Mouse (Mus musculus) midbrain, postnatal 0 days (tissue): ENCODE measurements around the gene Rnf130. TPM values are rescaled to one million over a fixed set of nuclear protein-coding genes. Genes with fewer than 3 reads are reported as not detected.

Experiments used
- ATAC-seq: fragments of 200-750 bp; cut with Nextera tagmentation; 2 replicates; pipeline ENCODE4 v1.8.0; 2017; ENCODE audit warnings: moderate number of reproducible peaks, mild to moderate bottlenecking, moderate TSS enrichment, moderate library complexity; ENCODE audit not compliant: low FRiP score
- DNase-seq: peaks from one replicate; pipeline ENCODE4 v3.0.0-alpha.2; 2015; ENCODE audit warnings: low spot score
- H3K27ac ChIP-seq: fragments of 300-500 bp; sonication (generic); 2 replicates; pipeline ENCODE4 v1.5.1; 2014; ENCODE audit warnings: low read depth, mild to moderate bottlenecking, low read length, mixed read lengths
- H3K27me3 ChIP-seq: fragments of 300-500 bp; sonication (generic); 2 replicates; pipeline ENCODE4 v1.6.1; 2014; ENCODE audit warnings: low read length, control low read depth, mixed read lengths; ENCODE audit not compliant: insufficient read depth
- H3K36me3 ChIP-seq: fragments of 300-500 bp; sonication (generic); 2 replicates; pipeline ENCODE4 v1.6.1; 2014; ENCODE audit warnings: low read length, control low read depth, mixed read lengths; ENCODE audit not compliant: insufficient read depth
- H3K4me1 ChIP-seq: fragments of 300-500 bp; sonication (generic); 2 replicates; pipeline ENCODE4 v1.6.1; 2014; ENCODE audit warnings: mild to moderate bottlenecking, control low read depth, antibody characterized with exemption, low read length, mixed read lengths; ENCODE audit not compliant: insufficient read depth
- H3K4me2 ChIP-seq: fragments of 300-500 bp; sonication (generic); 2 replicates; pipeline ENCODE4 v1.6.1; 2014; ENCODE audit warnings: low read depth, mild to moderate bottlenecking, low read length, mixed read lengths; ENCODE audit not compliant: poor library complexity, severe bottlenecking
- H3K4me3 ChIP-seq: fragments of 300-500 bp; sonication (generic); 2 replicates; pipeline ENCODE4 v1.5.1; 2014; ENCODE audit warnings: low read depth, mild to moderate bottlenecking, low read length, moderate library complexity
- H3K9ac ChIP-seq: fragments of 300-500 bp; sonication (generic); replicated peaks from 2 replicates; pipeline ENCODE4 v1.6.1; 2014; ENCODE audit warnings: mild to moderate bottlenecking, low read length, moderate library complexity, mixed read lengths; ENCODE audit not compliant: poor library complexity, severe bottlenecking
- H3K9me3 ChIP-seq: fragments of 300-500 bp; sonication (generic); 2 replicates; pipeline ENCODE4 v1.6.1; 2016; ENCODE audit warnings: low read length, control low read depth
- CTCF ChIP-seq: IDR thresholded peaks from 2 replicates; pipeline ENCODE4 v1.5.1; 2016; ENCODE audit warnings: antibody characterized with exemption, mild to moderate bottlenecking
- WGBS: fragments of 180-500 bp; shearing (Covaris S2); extraction: QIAGEN DNeasy Blood & Tissue Kit; methylation state at CpG from one replicate; pipeline ENCODE4 v1.1.7; 2014; 5-methylcytosine and 5-hydroxymethylcytosine counted together
- polyA plus RNA-seq: library from polyadenylated mRNA; unstranded; fragments of >200 nt; fragmentation: Nextera tagmentation; extraction: Ambion mirVana; gene quantifications from 2 replicates; pipeline ENCODE4 v1.2.1, GENCODE M21; 2015
- total RNA-seq: library from RNA; depleted of rRNA; stranded (reverse); fragments of >200 nt; gene quantifications from 2 replicates; pipeline ENCODE4 v1.2.3, GENCODE M21; 2014; rRNA removed

Gene Rnf130
- total RNA-seq (90.4 and 127 TPM in 2 replicates), polyA plus RNA-seq (54.3 and 59.4 TPM in 2 replicates)

DNA sequence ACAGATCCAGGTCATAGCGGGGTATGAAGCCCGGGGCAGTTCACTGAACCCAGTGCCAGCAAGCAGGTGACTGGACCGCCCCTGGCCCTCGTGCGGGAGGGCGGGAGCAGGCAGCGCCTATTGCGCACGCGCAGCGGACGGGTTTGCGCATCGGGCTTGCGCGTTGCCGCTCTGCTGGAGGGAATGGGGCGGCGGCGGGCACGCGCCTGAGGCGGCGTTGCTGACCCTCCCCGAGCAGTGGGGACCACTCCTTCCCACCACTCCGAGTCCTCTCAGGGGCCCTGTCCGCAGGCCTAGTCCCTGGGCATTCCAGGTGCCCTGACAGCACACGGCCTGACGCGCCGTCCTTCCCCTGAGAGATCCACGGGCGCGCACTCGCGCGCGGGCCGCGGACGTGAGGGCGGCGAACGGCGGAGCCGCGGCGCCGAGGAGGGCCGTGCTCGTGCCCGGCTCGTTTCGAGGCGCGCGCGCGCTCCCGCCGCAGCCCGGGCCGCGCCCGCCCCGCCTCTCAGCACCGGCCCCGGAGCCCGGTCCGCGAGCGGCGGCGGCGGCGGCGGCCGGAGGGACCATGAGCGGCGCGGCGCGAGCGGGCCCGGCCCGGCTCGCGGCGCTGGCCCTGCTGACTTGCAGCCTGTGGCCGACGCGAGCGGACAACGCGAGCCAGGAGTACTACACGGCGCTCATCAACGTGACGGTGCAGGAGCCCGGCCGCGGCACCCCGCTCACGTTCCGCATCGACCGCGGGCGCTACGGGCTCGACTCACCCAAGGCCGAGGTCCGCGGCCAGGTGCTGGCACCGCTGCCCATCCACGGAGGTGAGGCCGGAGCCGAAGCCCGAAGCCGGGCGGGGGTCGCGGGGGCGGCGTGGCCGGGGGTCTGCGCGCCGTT, at the start of gene Rnf130:
Gene Rnf130 (plus strand): TSS at position 514 of the 888 bp plus-strand sequence.
- Histone ChIP-seq H3K27ac (peak within 1 kb of the TSS; percentile 99), H3K27me3 (no peaks in the 10 kb centered on the region), H3K36me3 (no peaks in the 10 kb centered on the region), H3K4me1 (peaks cover 20% of the 10 kb centered on the region), H3K4me3 (peak within 1 kb of the TSS; percentile 98), H3K9ac (peak within 1 kb of the TSS; percentile 98), H3K9me3 (no peaks in the 10 kb centered on the region), H3K4me2 (peak within 1 kb of the TSS; percentile 68)
- TF ChIP-seq CTCF, result no peak
- DNase-seq (peak; percentile 96), ATAC-seq (peak; percentile 91)
- under 1% methylated on average over 82 of the region's 129 CpGs for WGBS

DNA sequence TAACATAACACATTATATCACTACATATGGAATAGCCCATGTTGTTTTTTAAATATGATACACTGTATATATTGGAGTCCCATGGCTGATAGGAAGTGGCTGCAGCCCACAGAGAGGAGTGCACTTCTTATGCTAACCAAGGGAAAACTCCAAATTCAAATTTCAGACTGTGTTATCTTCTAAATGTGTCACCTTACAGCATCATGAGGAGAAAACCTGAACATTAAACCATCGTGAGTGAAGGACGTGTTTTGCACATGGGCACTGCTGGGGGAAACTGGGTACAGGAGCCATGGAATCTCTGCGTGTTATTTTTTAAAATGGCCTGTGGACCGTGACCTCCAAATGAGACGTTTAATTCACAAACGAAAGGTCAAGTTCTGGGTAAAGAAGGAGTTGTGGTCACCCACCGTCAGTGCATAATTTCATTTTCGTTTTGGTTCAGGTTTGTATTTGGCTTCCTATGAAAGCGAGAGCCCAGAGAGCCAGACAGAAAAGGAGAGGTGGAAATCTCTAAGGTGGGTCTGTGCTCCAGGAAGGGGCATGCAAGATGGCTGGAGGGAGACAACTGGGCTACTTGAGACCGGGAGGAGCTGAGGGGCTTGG, 47.1 kb upstream of the Rnf130 start:
- 83% methylated on average over 10 of the region's 10 CpGs for WGBS
- ATAC-seq, result no peak
- no peak for TF ChIP-seq CTCF
- Histone ChIP-seq H3K27ac (no peak overlapping the region), H3K4me3 (no peak overlapping the region), H3K9me3 (no peaks in the 10 kb centered on the region), H3K27me3 (no peaks in the 10 kb centered on the region), H3K4me1 (no peaks in the 10 kb centered on the region), H3K36me3 (peaks cover 18% of the 10 kb centered on the region), H3K4me2 (no peak overlapping the region), H3K9ac (no peak overlapping the region)
- no peak for DNase-seq

DNA sequence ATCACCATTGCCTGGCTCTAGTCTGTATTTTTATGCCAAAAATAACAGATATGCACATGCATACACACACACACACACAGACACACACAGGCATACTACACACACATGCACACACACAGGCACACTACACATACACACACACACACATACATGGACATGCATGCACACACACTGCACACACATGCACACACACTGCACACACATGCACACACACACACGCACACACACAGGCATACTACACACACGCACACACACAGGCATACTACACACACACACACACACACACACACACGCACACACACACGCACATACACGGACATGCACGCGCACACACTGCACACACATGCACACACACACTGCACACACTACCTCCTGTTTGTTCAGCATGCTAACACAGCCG, 46.2 kb upstream of the Rnf130 start:
- H3K9ac ChIP-seq, result no peak overlapping the region
- peaks cover 18% of the 10 kb centered on the region for H3K36me3 ChIP-seq
- ATAC-seq, result no peak
- no peak for DNase-seq
- H3K27me3 ChIP-seq, result no peaks in the 10 kb centered on the region
- H3K4me3 ChIP-seq, result no peak overlapping the region
- no peak overlapping the region for H3K4me2 ChIP-seq
- TF ChIP-seq CTCF, result no peak
- H3K9me3 ChIP-seq, result no peaks in the 10 kb centered on the region
- H3K4me1 ChIP-seq, result no peaks in the 10 kb centered on the region
- H3K27ac ChIP-seq, result no peak overlapping the region
- 96% methylated on average over 8 of the region's 8 CpGs for WGBS

DNA sequence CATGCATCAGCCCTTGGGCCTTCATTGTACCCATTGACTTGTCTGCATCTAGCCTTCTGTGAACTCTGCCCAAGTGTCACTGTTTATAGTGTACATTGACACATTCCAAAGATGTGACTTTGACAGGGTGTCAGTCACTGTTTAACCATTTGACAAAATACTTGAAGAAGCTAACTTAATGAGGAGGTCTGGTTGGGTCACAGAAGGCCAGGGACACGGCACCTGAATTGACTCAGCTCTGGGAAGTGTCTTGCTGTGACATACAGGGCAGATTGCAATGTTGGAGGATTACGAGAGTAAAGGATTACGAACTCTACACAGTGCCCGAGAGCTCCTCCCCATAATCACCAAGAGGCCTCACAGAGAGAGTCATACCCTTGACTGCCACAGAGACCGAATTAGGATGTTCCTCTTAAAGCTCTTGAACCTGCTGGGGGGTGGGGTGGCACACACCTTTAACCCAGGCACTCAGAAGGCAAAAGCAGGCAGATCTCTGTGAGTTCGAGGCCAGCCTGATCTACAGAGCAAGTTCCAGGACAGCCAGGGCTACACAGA, 44.4 kb upstream of the Rnf130 start:
- H3K27me3 ChIP-seq, result no peaks in the 10 kb centered on the region
- H3K4me2 ChIP-seq, result no peak overlapping the region
- H3K36me3 ChIP-seq, result peaks cover 15% of the 10 kb centered on the region
- ATAC-seq (no peak), DNase-seq (no peak)
- H3K4me1 ChIP-seq, result no peaks in the 10 kb centered on the region
- H3K27ac ChIP-seq, result no peak overlapping the region
- no peak overlapping the region for H3K9ac ChIP-seq
- no peaks in the 10 kb centered on the region for H3K9me3 ChIP-seq
- TF ChIP-seq CTCF, result no peak
- 54% methylated on average over 6 of the region's 6 CpGs for WGBS
- no peak overlapping the region for H3K4me3 ChIP-seq

DNA sequence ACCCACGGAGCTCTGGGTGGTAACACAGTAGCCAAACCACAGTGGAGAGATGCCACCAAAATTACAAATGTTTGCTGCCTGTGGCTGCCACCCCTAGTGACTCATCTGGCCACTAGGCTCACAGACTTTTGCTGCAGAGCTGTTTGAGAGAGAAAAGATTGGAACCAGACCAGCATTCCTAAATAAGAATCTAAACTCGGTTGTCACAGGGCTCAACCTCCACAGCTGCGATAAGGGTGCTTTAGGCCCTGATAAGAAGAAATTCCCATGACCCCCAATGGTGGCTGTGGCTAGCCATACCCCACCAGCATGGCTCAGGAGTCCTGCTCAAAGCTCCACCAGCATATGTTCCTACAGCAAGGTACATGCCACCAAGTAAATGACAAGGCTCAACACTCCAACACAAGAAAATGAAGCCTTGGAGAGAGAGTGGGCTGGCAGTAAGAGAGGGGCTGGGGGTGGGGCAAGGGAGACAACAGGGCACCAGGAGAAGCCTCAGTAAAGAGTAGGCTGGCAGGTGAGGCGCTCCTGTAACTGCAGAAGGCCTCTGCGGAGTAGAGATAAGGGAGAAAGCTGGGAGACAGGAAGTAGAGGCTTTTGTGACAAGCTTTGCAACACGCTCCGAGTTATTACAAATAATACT, 43.7 kb upstream of the Rnf130 start:
- H3K36me3 ChIP-seq, result peaks cover 11% of the 10 kb centered on the region
- no peaks in the 10 kb centered on the region for H3K9me3 ChIP-seq
- no peak overlapping the region for H3K9ac ChIP-seq
- H3K4me3 ChIP-seq, result no peak overlapping the region
- no peak for ATAC-seq
- WGBS, result 78% methylated on average over 7 of the region's 7 CpGs
- H3K27me3 ChIP-seq, result no peaks in the 10 kb centered on the region
- no peak overlapping the region for H3K4me2 ChIP-seq
- no peak overlapping the region for H3K27ac ChIP-seq
- no peak for DNase-seq
- H3K4me1 ChIP-seq, result no peaks in the 10 kb centered on the region
- no peak for TF ChIP-seq CTCF
